Mouse (Mus musculus) ES-E14 (cell line): ENCODE measurements around the gene Pgam1. TPM values are rescaled to one million over a fixed set of nuclear protein-coding genes. Genes with fewer than 3 reads are reported as not detected.
"Not testable (repeated sequence)": the region's sequence is repeated elsewhere in the genome, so short reads cannot be mapped to it uniquely, and the experiment has no call there.

Source experiments
- DNase-seq: peaks from one replicate; pipeline ENCODE4 v3.0.0-alpha.2; 2013; ENCODE audit warnings: low read depth, low spot score
- H3K27ac ChIP-seq: 2 replicates; pipeline ENCODE4 v1.5.1; 2012; ENCODE audit warnings: low read depth, mild to moderate bottlenecking, low read length, moderate library complexity, mixed read lengths; ENCODE audit not compliant: poor library complexity, insufficient read depth, severe bottlenecking
- H3K36me3 ChIP-seq: 2 replicates; pipeline ENCODE4 v1.6.1; 2012; ENCODE audit warnings: mild to moderate bottlenecking, low read length, moderate library complexity, mixed read lengths; ENCODE audit not compliant: control insufficient read depth, poor library complexity, insufficient read depth, severe bottlenecking
- H3K4me1 ChIP-seq, 2 experiments: fragments of 150-350 bp in 1 of 2; sonication (generic) in 1 of 2; 2 replicates each; pipeline ENCODE4 v1.6.1; 2012; ENCODE audit warnings: low read length in 2 of 2, mild to moderate bottlenecking in 1 of 2, mixed read lengths in 1 of 2; ENCODE audit not compliant: control insufficient read depth in 2 of 2, insufficient read depth in 2 of 2, poor library complexity in 1 of 2
- H3K4me3 ChIP-seq, 2 experiments: fragments of 150-350 bp in 1 of 2; sonication (generic) in 1 of 2; 2 replicates each; pipeline ENCODE4 v1.5.1; 2012; ENCODE audit warnings: low read length in 2 of 2, low read depth in 1 of 2, mild to moderate bottlenecking in 1 of 2, mixed read lengths in 1 of 2; ENCODE audit not compliant: insufficient read depth in 1 of 2, poor library complexity in 1 of 2, severe bottlenecking in 1 of 2
- H3K9ac ChIP-seq: 2 replicates; pipeline ENCODE4 v1.6.1; 2012; ENCODE audit warnings: low read depth, mild to moderate bottlenecking, low read length, mixed read lengths; ENCODE audit not compliant: poor library complexity, insufficient read depth, severe bottlenecking
- H3K9me3 ChIP-seq: fragments of 150-350 bp; sonication (generic); 2 replicates; pipeline ENCODE4 v1.6.1; 2012; ENCODE audit warnings: low read depth, mild to moderate bottlenecking, low read length; ENCODE audit not compliant: control insufficient read depth, insufficient read depth
- CHD2 ChIP-seq: IDR thresholded peaks from 2 replicates; pipeline ENCODE4 v1.6.1; 2014; ENCODE audit warnings: mild to moderate bottlenecking, low read depth, low read length, inconsistent platforms
- HCFC1 ChIP-seq: IDR thresholded peaks from 2 replicates; pipeline ENCODE4 v1.6.1; 2012; ENCODE audit warnings: low read length, inconsistent platforms, borderline replicate concordance; ENCODE audit not compliant: insufficient read depth
- MAFK ChIP-seq: IDR thresholded peaks from 2 replicates; pipeline ENCODE4 v1.6.1; 2014; ENCODE audit warnings: mild to moderate bottlenecking, low read depth, low read length, inconsistent platforms; ENCODE audit not compliant: insufficient read depth
- ZC3H11A ChIP-seq: IDR thresholded peaks from 2 replicates; pipeline ENCODE4 v1.6.1; 2012; ENCODE audit warnings: low read depth, mild to moderate bottlenecking, inconsistent platforms, low read length, borderline replicate concordance
- ZNF384 ChIP-seq: IDR thresholded peaks from 2 replicates; pipeline ENCODE4 v1.6.1; 2012; ENCODE audit warnings: low read depth, low read length, inconsistent platforms
- in situ Hi-C, 2 experiments: fragments of 600-800 bp; cut with MboI; formaldehyde crosslinking; loops; one replicate each; pipeline ENCODE4 v1.15.1; 2025; ENCODE audit warnings: low sequenced_read_pairs in 2 of 2, inconsistent platforms in 1 of 2; ENCODE audit not compliant: unreplicated experiment in 2 of 2
- total RNA-seq: library from RNA; depleted of rRNA; stranded (reverse); fragments of 300-350 nt; gene quantifications from 2 replicates; pipeline ENCODE4 v1.2.3, GENCODE M21; 2012

Pgam1 gene
- total RNA-seq, 1 experiment, result 881 TPM

GRCm38 (mm10) chr19:41908736-41909135, 3.0 kb upstream of the Pgam1 start:
- Histone ChIP-seq H3K9me3 (no peaks in the 10 kb centered on the region), H3K4me1 (no peaks in the 10 kb centered on the region; a peak in 3 of 4 replicates), H3K36me3 (peaks cover 6% of the 10 kb centered on the region), H3K4me3 (no peak overlapping the region), H3K27ac (no peak overlapping the region), H3K9ac (no peak overlapping the region)
- no peak for DNase-seq
- in situ Hi-C loops, result no loop called here
- TF ChIP-seq MAFK (no peak), ZNF384 (no peak), CHD2 (no peak), HCFC1 (no peak), ZC3H11A (no peak)

- Histone ChIP-seq H3K4me1 (peaks cover 2 to 4% of the 10 kb centered on the region in 2 experiments; a peak in 3 of 4 replicates), H3K9me3 (no peaks in the 10 kb centered on the region), H3K36me3 (peaks cover 15% of the 10 kb centered on the region), H3K4me3 (no peak overlapping the region), H3K9ac (no peak overlapping the region), H3K27ac (no peak overlapping the region)
- no peak for DNase-seq
- TF ChIP-seq ZC3H11A (no peak), CHD2 (no peak), ZNF384 (no peak), HCFC1 (no peak), MAFK (no peak)
- in situ Hi-C loops, result no loop called here
Observed at GRCm38 (mm10) chr19:41910396-41910795, 1.3 kb upstream of the Pgam1 start.

GRCm38 (mm10) chr19:41912121-41913080, 678 bp downstream of the Pgam1 start:
- DNase-seq, result no peak
- in situ Hi-C loops, result no loop called here
- peak overlapping the region; percentile 87 for H3K27ac ChIP-seq
- TF ChIP-seq ZC3H11A (no peak), HCFC1 (no peak), CHD2 (no peak), MAFK (no peak), ZNF384 (no peak)
- H3K9me3 ChIP-seq, result no peaks in the 10 kb centered on the region
- H3K4me1 ChIP-seq, result peaks cover 2 to 4% of the 10 kb centered on the region in 2 experiments; a peak in 3 of 4 replicates
- peak overlapping the region; percentile 67 to 89 for H3K4me3 ChIP-seq
- peak overlapping the region; percentile 93 for H3K9ac ChIP-seq
- H3K36me3 ChIP-seq, result peaks cover 31% of the 10 kb centered on the region

- DNase-seq, result no peak
- Histone ChIP-seq H3K27ac (peak overlapping the region; percentile 37; the same call in 1 of the 2 replicates), H3K4me3 (peak overlapping the region; percentile 67 to 89), H3K4me1 (peaks cover 2 to 4% of the 10 kb centered on the region in 2 experiments; a peak in 3 of 4 replicates), H3K36me3 (peaks cover 35% of the 10 kb centered on the region), H3K9me3 (no peaks in the 10 kb centered on the region), H3K9ac (peak overlapping the region; percentile 93)
- no peak for TF ChIP-seq ZC3H11A
- no peak for TF ChIP-seq HCFC1
- TF ChIP-seq CHD2, result no peak
- TF ChIP-seq MAFK, result no peak
- no peak for TF ChIP-seq ZNF384
- in situ Hi-C loops, result no loop called here
Observed at GRCm38 (mm10) chr19:41913774-41914591, 2.3 kb downstream of the Pgam1 start.

- H3K9ac ChIP-seq, H3K4me1 ChIP-seq, H3K9me3 ChIP-seq, DNase-seq, in situ Hi-C loops, H3K27ac ChIP-seq: not testable (repeated sequence)
- peaks cover 40% of the 10 kb centered on the region for H3K36me3 ChIP-seq
- H3K4me3 ChIP-seq, result peak overlapping the region; percentile 67 to 89; a peak in 3 of 4 replicates
Observed at GRCm38 (mm10) chr19:41914592-41914882, 2.8 kb downstream of the Pgam1 start.
